In the genomic region with DNA sequence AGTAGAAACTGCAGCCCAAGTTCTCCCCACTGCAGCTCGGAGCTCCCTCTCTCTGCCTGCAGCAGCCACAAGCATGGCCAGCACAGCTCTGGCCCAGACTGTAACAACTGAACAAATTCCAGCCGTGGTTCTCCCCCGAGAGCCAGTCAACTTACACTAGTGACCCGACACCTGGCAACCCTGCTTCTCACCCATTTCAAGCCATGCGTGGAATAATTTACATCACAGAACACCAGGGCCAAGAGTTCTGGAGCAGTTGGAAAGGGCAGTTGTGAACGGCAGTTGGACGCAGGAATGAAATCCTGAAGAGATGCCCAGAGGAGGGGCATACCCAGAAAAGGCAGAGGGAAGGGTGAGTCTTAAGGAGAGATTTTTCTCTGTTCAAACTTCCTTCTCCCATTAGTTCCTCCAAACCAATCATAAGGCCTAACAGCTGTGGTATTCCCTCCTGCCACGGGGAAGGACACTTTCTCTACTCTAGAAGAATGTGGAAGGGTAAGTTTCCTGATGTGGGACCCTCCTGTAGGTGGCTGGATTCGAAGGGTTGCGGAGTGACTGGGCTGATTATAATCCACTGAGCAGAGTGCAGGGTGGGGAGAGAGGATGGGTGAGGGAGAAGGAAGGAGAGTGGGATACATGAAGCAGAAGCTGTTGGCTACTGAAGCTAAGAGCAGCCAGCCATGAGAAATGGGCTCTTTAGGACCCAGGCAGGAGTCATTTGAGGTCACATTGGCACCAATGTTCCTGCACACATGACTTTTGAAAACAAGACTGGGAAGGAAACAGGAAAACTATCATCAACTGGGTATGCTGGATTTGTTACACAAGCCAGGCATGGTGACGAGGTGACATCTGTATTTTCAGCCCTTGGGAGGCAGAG, we compare ENCODE assay signal across 10 mouse cellular contexts. TPM values are rescaled to one million over a fixed set of nuclear protein-coding genes. Genes with fewer than 3 reads are reported as not detected.
DNase-seq lines count a peak whose midpoint lies in the region; ATAC-seq and TF ChIP-seq lines count a peak whose summit lies in the region.
"Had no signal": no experiment of that assay in that cellular context is flagged by ENCODE, and none has a peak within 500 bp of the region (broad histone marks: within the 10 kb centered on the region; RNA-seq: fewer than 3 reads in every experiment).

No protein-coding gene starts in this region.

- no peak overlapping the region for H3K4me2 ChIP-seq in lung, embryonic 14.5 days
- H3K4me2 ChIP-seq: forebrain, embryonic 13.5 days; midbrain, embryonic 12.5 days had no signal

- WGBS in heart, embryonic 10.5 days: 76% methylated on average over 11 of the region's 11 CpGs
- WGBS in lung, embryonic 14.5 days: 61% methylated on average over 11 of the region's 11 CpGs

- peaks cover 4% of the 10 kb centered on the region; the same call in 1 of the 2 replicates for H3K4me1 ChIP-seq in heart, embryonic 10.5 days
- peaks cover 9% of the 10 kb centered on the region; the same call in 1 of the 2 replicates for H3K4me1 ChIP-seq in brown adipose tissue, adult 24 weeks (ENCODE audit: control insufficient read depth, insufficient read depth, insufficient read length, low read length)
- H3K4me1 ChIP-seq in lung, embryonic 14.5 days (ENCODE audit: insufficient read depth): no peaks in the 10 kb centered on the region
- H3K4me1 ChIP-seq: midbrain, embryonic 12.5 days had no signal

- H3K27ac ChIP-seq in heart, embryonic 10.5 days: no peak overlapping the region
- peak overlapping the region; percentile 92 for H3K27ac ChIP-seq in brown adipose tissue, adult 24 weeks (replicated peaks; ENCODE audit: low read depth, low read length)
- no peak overlapping the region for H3K27ac ChIP-seq in lung, embryonic 14.5 days (ENCODE audit: low read depth)
- H3K27ac ChIP-seq: forebrain, embryonic 13.5 days; midbrain, embryonic 12.5 days had no signal

- DNase-seq in heart, adult 18-20 months: peak; percentile 78
- no peak for DNase-seq in heart, embryonic 10.5 days (ENCODE audit: low spot score)
- peak; percentile 64 to 72 for DNase-seq in heart, postnatal 36 days
- peak; percentile 7 for DNase-seq in lung, embryonic 14.5 days
- no peak for DNase-seq in left cerebral cortex, adult 8-10 months (ENCODE audit: low spot score in 2 of 2)
- DNase-seq in yolk sac, embryonic 10.5 days (ENCODE audit: low spot score): no peak
- DNase-seq in thymus, postnatal 14 days: no peak

- H3K36me3 ChIP-seq in heart, embryonic 10.5 days: peaks cover 19% of the 10 kb centered on the region
- H3K36me3 ChIP-seq in lung, embryonic 14.5 days (ENCODE audit: insufficient read depth): peaks cover 13% of the 10 kb centered on the region

- H3K4me3 ChIP-seq in heart, embryonic 10.5 days: no peak overlapping the region
- peak overlapping the region; percentile 8; the same call in 1 of the 2 replicates for H3K4me3 ChIP-seq in brown adipose tissue, adult 24 weeks (ENCODE audit: insufficient read depth, low read depth, low read length)
- H3K4me3 ChIP-seq in lung, embryonic 14.5 days (ENCODE audit: low read depth, low read length): no peak overlapping the region
- H3K4me3 ChIP-seq: forebrain, embryonic 13.5 days; midbrain, embryonic 12.5 days had no signal

- H3K27me3 ChIP-seq in heart, embryonic 10.5 days (ENCODE audit: insufficient read depth, poor library complexity, severe bottlenecking): no peaks in the 10 kb centered on the region
- H3K27me3 ChIP-seq in lung, embryonic 14.5 days (ENCODE audit: insufficient read depth, low read length): no peaks in the 10 kb centered on the region
- H3K27me3 ChIP-seq: forebrain, embryonic 13.5 days; midbrain, embryonic 12.5 days had no signal

- no peak for ATAC-seq in lung, embryonic 14.5 days (ENCODE audit: insufficient read depth)
- ATAC-seq: forebrain, embryonic 13.5 days had no signal

- no peaks in the 10 kb centered on the region for H3K9me3 ChIP-seq in heart, embryonic 10.5 days
- H3K9me3 ChIP-seq in lung, embryonic 14.5 days (ENCODE audit: low read depth, low read length): no peaks in the 10 kb centered on the region
- H3K9me3 ChIP-seq: forebrain, embryonic 13.5 days; midbrain, embryonic 12.5 days had no signal

- no peak overlapping the region for H3K9ac ChIP-seq in lung, embryonic 14.5 days
- H3K9ac ChIP-seq: forebrain, embryonic 13.5 days; midbrain, embryonic 12.5 days had no signal

- no peak for TF ChIP-seq CTCF in lung, embryonic 14.5 days (IDR thresholded peaks at IDR 0.05; ENCODE audit: low read depth)

- intact Hi-C loops in heart, postnatal 36 days (cut with DNase I): loop anchor here (2.0 kb wide), 1 partner anchor 22 kb away; no protein-coding TSS in a partner anchor

RNA-seq across cellular contexts. Expression of a gene that starts 25.9 kb away (rescaled TPM):
- 10 to 100 TPM in 1 of 2 experiments, 1 to 10 TPM in 1; 7.5 to 13.0 TPM for total RNA-seq in heart, adult 18-20 months (2021)
- polyA plus RNA-seq in heart, embryonic 10.5 days (2016; fragmentation: Nextera tagmentation; extraction: Ambion mirVana): 3.3 and 3.4 TPM in 2 replicates
- 5.3 and 9.8 TPM in 2 replicates for polyA plus RNA-seq in brown adipose tissue, adult 24 weeks (2012; ENCODE audit: insufficient read depth, insufficient read length, missing spikeins)
- total RNA-seq in heart, postnatal 36 days (2021): 10 to 100 TPM; 14.9 to 15.3 TPM
- 4.7 and 6.5 TPM in 2 replicates for polyA plus RNA-seq in lung, embryonic 14.5 days (2014; fragmentation: Nextera tagmentation; extraction: Ambion mirVana)
- 10 to 100 TPM; 54.4 to 63.1 (median 59.4) TPM for total RNA-seq in left cerebral cortex, adult 8-10 months (2022)

RNA-seq across cellular contexts. Expression of a gene that starts 49.9 kb away (rescaled TPM):
- 10 to 100 TPM; 59.8 to 61.8 TPM for total RNA-seq in heart, adult 18-20 months (2021)
- 130 and 184 TPM in 2 replicates for polyA plus RNA-seq in heart, embryonic 10.5 days (2016; fragmentation: Nextera tagmentation; extraction: Ambion mirVana)
- polyA plus RNA-seq in brown adipose tissue, adult 24 weeks (2012; ENCODE audit: insufficient read depth, insufficient read length, missing spikeins): 51.1 and 77.6 TPM in 2 replicates
- total RNA-seq in heart, postnatal 36 days (2021): 10 to 100 TPM; 54.2 to 55.4 TPM
- polyA plus RNA-seq in lung, embryonic 14.5 days (2014; fragmentation: Nextera tagmentation; extraction: Ambion mirVana): 169 and 171 TPM in 2 replicates
- 10 to 100 TPM; 39.0 to 54.3 (median 41.4) TPM for total RNA-seq in left cerebral cortex, adult 8-10 months (2022)

RNA-seq across cellular contexts. Expression of a gene that starts 58.1 kb away (rescaled TPM):
- 10 to 100 TPM; 16.0 to 16.6 TPM for total RNA-seq in heart, adult 18-20 months (2021)
- 43.8 and 63.2 TPM in 2 replicates for polyA plus RNA-seq in heart, embryonic 10.5 days (2016; fragmentation: Nextera tagmentation; extraction: Ambion mirVana)
- 10.1 TPM in 2 replicates for polyA plus RNA-seq in brown adipose tissue, adult 24 weeks (2012; ENCODE audit: insufficient read depth, insufficient read length, missing spikeins)
- total RNA-seq in heart, postnatal 36 days (2021): 10 to 100 TPM; 15.9 to 16.6 TPM
- polyA plus RNA-seq in lung, embryonic 14.5 days (2014; fragmentation: Nextera tagmentation; extraction: Ambion mirVana): 58.5 and 61.2 TPM in 2 replicates
- 10 to 100 TPM; 26.1 to 38.4 (median 32.5) TPM for total RNA-seq in left cerebral cortex, adult 8-10 months (2022)

RNA-seq across cellular contexts. Expression of a gene that starts 59.9 kb away (rescaled TPM):
- 10 to 100 TPM; 24.4 to 29.4 TPM for total RNA-seq in heart, adult 18-20 months (2021)
- polyA plus RNA-seq in heart, embryonic 10.5 days (2016; fragmentation: Nextera tagmentation; extraction: Ambion mirVana): 45.8 and 51.2 TPM in 2 replicates
- 62.8 and 70.6 TPM in 2 replicates for polyA plus RNA-seq in brown adipose tissue, adult 24 weeks (2012; ENCODE audit: insufficient read depth, insufficient read length, missing spikeins)
- 10 to 100 TPM; 25.4 to 27.6 TPM for total RNA-seq in heart, postnatal 36 days (2021)
- 58.2 and 64.7 TPM in 2 replicates for polyA plus RNA-seq in lung, embryonic 14.5 days (2014; fragmentation: Nextera tagmentation; extraction: Ambion mirVana)
- total RNA-seq in left cerebral cortex, adult 8-10 months (2022): 1 to 10 TPM; 6.4 to 6.9 (median 6.7) TPM

Comparison
In these comparisons a context has a peak if more than half of its experiments do, and no peak if none do; other contexts are left out.
1. DNase-seq: peak in heart, adult 18-20 months (2 of 2), heart, postnatal 36 days (2 of 2) and lung, embryonic 14.5 days (single experiment); none in heart, embryonic 10.5 days (single experiment), left cerebral cortex, adult 8-10 months (0 of 2), yolk sac, embryonic 10.5 days (single experiment) and thymus, postnatal 14 days (single experiment).